Mouse (Mus musculus): ENCODE results near the gene Cbfb. TPM values are rescaled to one million over a fixed set of nuclear protein-coding genes. Genes with fewer than 3 reads are reported as not detected.

The Cbfb gene
- polyA plus RNA-seq, 1 experiment from 2014 or later = 52.9 TPM

DNA sequence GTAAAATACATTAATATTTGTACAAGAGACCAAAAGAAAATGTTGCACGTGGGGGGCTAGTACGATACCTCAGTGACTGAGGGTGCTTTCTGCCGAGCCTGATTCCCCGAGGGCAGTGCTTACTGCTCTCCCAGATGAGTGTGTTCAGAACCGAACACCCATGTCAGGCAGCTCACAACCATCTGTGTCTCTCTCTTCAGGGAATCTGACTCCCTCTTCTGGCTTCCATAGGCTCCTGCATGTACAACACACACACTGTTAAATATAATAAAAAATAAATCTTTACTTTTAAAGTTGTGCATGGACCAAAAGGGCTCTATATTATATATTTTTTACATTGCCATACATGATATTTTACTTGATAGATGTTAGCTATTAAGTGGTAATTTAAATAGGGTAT is 43.6 kb downstream of the Cbfb start:
- Histone ChIP-seq H3K4me1 (ENCODE audit: control insufficient read depth in 2 of 2, insufficient read depth in 2 of 2, low read length in 2 of 2) (peaks cover 0 to 3% of the 10 kb centered on the region in 2 experiments; a peak in 1 of 4 replicates), H3K4me2 (ENCODE audit: low read length) (no peak overlapping the region), H3K36me3 (ENCODE audit: control insufficient read depth, insufficient read depth, low read length) (peaks cover 31% of the 10 kb centered on the region), H3K27me3 (ENCODE audit: control insufficient read depth, insufficient read depth, low read length) (no peaks in the 10 kb centered on the region), H3K9ac (ENCODE audit: low read length) (no peak overlapping the region), H3K9me3 (ENCODE audit: control insufficient read depth, low read length) (no peaks in the 10 kb centered on the region), H3K4me3 (ENCODE audit: control insufficient read depth in 1 of 2, insufficient read depth in 1 of 2, low read depth in 1 of 2, low read length in 2 of 2) (no peak overlapping the region), H3K27ac (replicated peaks in 1 of 2; ENCODE audit: control insufficient read depth in 1 of 2, insufficient read depth in 1 of 2, low read depth in 2 of 2, low read length in 2 of 2) (no peak overlapping the region)
- ATAC-seq (ENCODE audit: insufficient number of reproducible peaks, insufficient read depth, low FRiP score, low read depth) = no peak
- 87% methylated on average over 5 of the region's 5 CpGs for WGBS

DNA sequence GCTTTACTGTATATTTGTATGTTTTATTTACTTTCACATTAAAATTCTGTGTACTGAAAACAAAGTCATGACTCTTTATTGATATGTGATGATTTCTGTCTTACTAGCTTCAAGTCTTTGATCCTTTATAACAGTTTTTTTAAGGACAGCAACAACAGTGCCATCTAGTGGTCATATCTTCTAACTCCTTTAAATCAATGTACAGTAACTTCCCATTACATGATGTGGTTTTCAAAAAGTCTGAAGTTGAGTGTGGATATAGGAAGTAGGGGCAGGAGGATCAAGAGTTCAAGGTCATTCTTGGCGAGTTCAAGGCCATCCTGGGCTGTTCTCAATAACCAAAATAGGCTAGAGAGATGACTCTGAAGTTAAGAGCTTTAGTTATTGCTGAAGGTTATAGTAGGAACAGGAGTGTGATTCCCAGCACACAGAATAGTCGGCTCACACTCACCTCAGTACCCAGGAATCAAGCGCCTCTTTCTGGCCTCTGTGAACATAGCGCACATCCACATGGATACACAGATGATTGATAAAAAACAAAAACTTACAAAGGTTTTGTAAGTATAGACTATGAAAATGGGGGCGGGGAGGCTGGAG is 47.5 kb downstream of the Cbfb start:
- no peaks in the 10 kb centered on the region for H3K27me3 ChIP-seq (ENCODE audit: control insufficient read depth, insufficient read depth, low read length)
- H3K9ac ChIP-seq (ENCODE audit: low read length) = no peak overlapping the region
- H3K36me3 ChIP-seq (ENCODE audit: control insufficient read depth, insufficient read depth, low read length) = peaks cover 28% of the 10 kb centered on the region
- no peak for ATAC-seq (ENCODE audit: insufficient number of reproducible peaks, insufficient read depth, low FRiP score, low read depth)
- H3K4me2 ChIP-seq (ENCODE audit: low read length) = no peak overlapping the region
- no peaks in the 10 kb centered on the region for H3K9me3 ChIP-seq (ENCODE audit: control insufficient read depth, low read length)
- H3K27ac ChIP-seq (replicated peaks in 1 of 2; ENCODE audit: control insufficient read depth in 1 of 2, insufficient read depth in 1 of 2, low read depth in 2 of 2, low read length in 2 of 2) = no peak overlapping the region
- 77% methylated on average over 5 of the region's 5 CpGs for WGBS
- H3K4me1 ChIP-seq (ENCODE audit: control insufficient read depth in 2 of 2, insufficient read depth in 2 of 2, low read length in 2 of 2) = no peaks in the 10 kb centered on the region
- H3K4me3 ChIP-seq (ENCODE audit: control insufficient read depth in 1 of 2, insufficient read depth in 1 of 2, low read depth in 1 of 2, low read length in 2 of 2) = no peak overlapping the region

DNA sequence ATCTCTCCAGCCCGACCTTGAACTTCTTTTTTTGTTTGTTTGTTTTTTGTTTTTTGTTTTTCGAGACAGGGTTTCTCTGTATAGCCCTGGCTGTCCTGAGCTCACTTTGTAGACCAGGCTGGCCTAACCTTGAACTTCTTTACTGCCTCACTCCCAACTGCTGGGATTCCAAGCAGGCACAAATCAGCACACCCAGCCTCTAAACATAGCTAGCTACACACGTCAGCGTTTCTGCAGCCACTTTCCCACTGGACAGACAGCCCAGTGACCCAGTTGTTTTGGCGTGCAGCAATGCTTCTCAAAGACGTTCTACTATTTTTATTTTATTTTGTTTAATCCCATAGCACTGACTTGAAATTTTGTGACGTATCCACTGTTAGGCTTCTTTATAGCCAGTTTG is 53.4 kb downstream of the Cbfb start:
- 68% methylated on average over 7 of the region's 7 CpGs for WGBS
- ATAC-seq (ENCODE audit: insufficient number of reproducible peaks, insufficient read depth, low FRiP score, low read depth) = no peak
- Histone ChIP-seq H3K4me1 (ENCODE audit: control insufficient read depth in 2 of 2, insufficient read depth in 2 of 2, low read length in 2 of 2) (peaks cover 0 to 18% of the 10 kb centered on the region in 2 experiments; a peak in 3 of 4 replicates), H3K27ac (replicated peaks in 1 of 2; ENCODE audit: control insufficient read depth in 1 of 2, insufficient read depth in 1 of 2, low read depth in 2 of 2, low read length in 2 of 2) (peak overlapping the region in 1 of 2 experiments; percentile 93; a peak in 1 of 4 replicates), H3K4me2 (ENCODE audit: low read length) (peak overlapping the region; percentile 74), H3K36me3 (ENCODE audit: control insufficient read depth, insufficient read depth, low read length) (no peaks in the 10 kb centered on the region), H3K27me3 (ENCODE audit: control insufficient read depth, insufficient read depth, low read length) (no peaks in the 10 kb centered on the region), H3K9me3 (ENCODE audit: control insufficient read depth, low read length) (no peaks in the 10 kb centered on the region), H3K9ac (ENCODE audit: low read length) (peak overlapping the region; percentile 94; the same call in 1 of the 2 replicates), H3K4me3 (ENCODE audit: control insufficient read depth in 1 of 2, insufficient read depth in 1 of 2, low read depth in 1 of 2, low read length in 2 of 2) (no peak overlapping the region)

DNA sequence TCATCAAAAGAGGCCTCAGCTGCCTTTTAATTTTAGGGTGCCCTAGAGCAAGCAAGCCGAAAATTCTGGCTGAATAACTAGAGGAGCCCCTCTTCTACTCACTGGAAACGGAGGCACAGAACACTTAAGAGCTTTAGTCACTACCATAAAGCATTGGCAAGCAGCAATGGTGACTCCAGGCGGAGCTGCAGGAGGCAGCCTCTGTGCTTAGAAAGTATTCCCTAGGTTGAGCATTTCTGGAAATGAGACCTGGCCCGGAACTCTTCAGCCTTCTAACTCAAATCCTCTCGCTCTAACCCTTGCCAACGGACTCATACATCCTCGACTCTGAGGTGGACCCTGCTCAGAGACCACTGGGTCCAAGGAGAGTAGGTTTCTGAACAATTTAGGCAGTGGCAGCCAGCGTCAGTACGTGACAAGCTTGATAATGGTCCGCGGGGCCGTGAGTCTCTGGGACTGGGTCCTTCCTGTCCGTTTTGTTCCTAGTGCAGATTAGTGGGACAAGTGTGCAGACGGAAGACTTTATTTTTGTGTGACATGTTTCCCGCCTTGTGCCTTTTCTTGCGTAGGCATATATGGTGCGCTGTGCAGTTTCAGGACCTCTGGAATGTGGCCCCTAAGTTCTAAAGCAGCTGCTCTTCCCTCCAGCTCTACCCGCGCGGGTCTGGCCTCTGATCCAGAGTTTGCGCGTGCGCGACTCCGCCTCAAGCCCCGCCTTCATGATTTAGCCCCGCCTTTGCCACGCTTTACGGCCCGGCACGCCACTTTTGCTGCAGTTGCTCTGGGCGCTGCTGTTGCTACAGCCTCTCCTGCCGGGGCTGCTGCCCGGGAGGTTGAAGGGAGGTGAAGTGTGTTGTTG is 54.2 kb downstream of the Cbfb start, which contains the start of gene D230025D16Rik:
TSS of gene D230025D16Rik (plus strand) at position 733 of the 859 bp plus-strand sequence.
- 3% methylated on average over 34 of the region's 34 CpGs for WGBS
- Histone ChIP-seq H3K4me2 (ENCODE audit: low read length) (peak within 1 kb of the TSS; percentile 74), H3K4me3 (ENCODE audit: control insufficient read depth in 1 of 2, insufficient read depth in 1 of 2, low read depth in 1 of 2, low read length in 2 of 2) (peak within 1 kb of the TSS; percentile 87 to 91), H3K4me1 (ENCODE audit: control insufficient read depth in 2 of 2, insufficient read depth in 2 of 2, low read length in 2 of 2) (peaks cover 0 to 18% of the 10 kb centered on the region in 2 experiments; a peak in 3 of 4 replicates), H3K9ac (ENCODE audit: low read length) (peak within 1 kb of the TSS; percentile 94), H3K9me3 (ENCODE audit: control insufficient read depth, low read length) (no peaks in the 10 kb centered on the region), H3K27ac (replicated peaks in 1 of 2; ENCODE audit: control insufficient read depth in 1 of 2, insufficient read depth in 1 of 2, low read depth in 2 of 2, low read length in 2 of 2) (peak within 1 kb of the TSS; percentile 93 to 94), H3K36me3 (ENCODE audit: control insufficient read depth, insufficient read depth, low read length) (no peaks in the 10 kb centered on the region), H3K27me3 (ENCODE audit: control insufficient read depth, insufficient read depth, low read length) (no peaks in the 10 kb centered on the region)
- peak; percentile 93 for ATAC-seq (ENCODE audit: insufficient number of reproducible peaks, insufficient read depth, low FRiP score, low read depth)

GRCm38 (mm10) chr8:105225272-105225593 is 54.8 kb downstream of the Cbfb start:
- no peaks in the 10 kb centered on the region for H3K9me3 ChIP-seq (ENCODE audit: control insufficient read depth, low read length)
- ATAC-seq (ENCODE audit: insufficient number of reproducible peaks, insufficient read depth, low FRiP score, low read depth) = peak; percentile 64; the same call in 1 of the 2 replicates
- peaks cover 0 to 18% of the 10 kb centered on the region in 2 experiments; a peak in 3 of 4 replicates for H3K4me1 ChIP-seq (ENCODE audit: control insufficient read depth in 2 of 2, insufficient read depth in 2 of 2, low read length in 2 of 2)
- peak overlapping the region; percentile 94 for H3K9ac ChIP-seq (ENCODE audit: low read length)
- H3K4me2 ChIP-seq (ENCODE audit: low read length) = peak overlapping the region; percentile 74
- H3K36me3 ChIP-seq (ENCODE audit: control insufficient read depth, insufficient read depth, low read length) = no peaks in the 10 kb centered on the region
- H3K4me3 ChIP-seq (ENCODE audit: control insufficient read depth in 1 of 2, insufficient read depth in 1 of 2, low read depth in 1 of 2, low read length in 2 of 2) = peak overlapping the region; percentile 87 to 91
- WGBS = under 1% methylated on average over 27 of the region's 27 CpGs
- no peaks in the 10 kb centered on the region for H3K27me3 ChIP-seq (ENCODE audit: control insufficient read depth, insufficient read depth, low read length)
- peak overlapping the region; percentile 72 to 93 for H3K27ac ChIP-seq (replicated peaks in 1 of 2; ENCODE audit: control insufficient read depth in 1 of 2, insufficient read depth in 1 of 2, low read depth in 2 of 2, low read length in 2 of 2)

DNA sequence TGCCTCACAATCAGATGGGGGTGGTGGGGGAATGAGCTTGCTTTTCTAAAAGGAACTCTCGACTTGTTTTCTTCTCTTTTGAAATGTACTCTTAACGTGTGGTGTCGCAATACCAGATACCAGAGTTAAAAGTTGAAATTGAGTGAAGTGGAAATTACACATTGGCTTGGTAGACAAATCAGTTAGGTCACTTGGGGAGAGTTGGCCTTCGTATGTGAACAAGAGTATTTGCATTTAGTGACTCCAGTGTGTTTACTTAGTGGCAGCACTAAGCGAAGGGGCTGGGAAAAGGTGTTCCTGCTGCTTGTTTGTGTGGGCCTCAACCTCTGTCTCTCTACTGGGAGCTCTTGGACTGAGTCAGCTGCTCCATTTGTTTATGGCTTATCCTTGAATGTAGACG is 55.4 kb downstream of the Cbfb start:
- Histone ChIP-seq H3K4me1 (ENCODE audit: control insufficient read depth in 2 of 2, insufficient read depth in 2 of 2, low read length in 2 of 2) (peaks cover 0 to 18% of the 10 kb centered on the region in 2 experiments; a peak in 3 of 4 replicates), H3K27ac (replicated peaks in 1 of 2; ENCODE audit: control insufficient read depth in 1 of 2, insufficient read depth in 1 of 2, low read depth in 2 of 2, low read length in 2 of 2) (no peak overlapping the region)

GRCm38 (mm10) chr8:105231503-105232320 is 61.2 kb downstream of the Cbfb start:
- no peak overlapping the region for H3K4me3 ChIP-seq (ENCODE audit: control insufficient read depth in 1 of 2, insufficient read depth in 1 of 2, low read depth in 1 of 2, low read length in 2 of 2)
- WGBS = 74% methylated on average over 12 of the region's 12 CpGs
- H3K9me3 ChIP-seq (ENCODE audit: control insufficient read depth, low read length) = no peaks in the 10 kb centered on the region
- no peak for ATAC-seq (ENCODE audit: insufficient number of reproducible peaks, insufficient read depth, low FRiP score, low read depth)
- H3K9ac ChIP-seq (ENCODE audit: low read length) = no peak overlapping the region
- H3K27me3 ChIP-seq (ENCODE audit: control insufficient read depth, insufficient read depth, low read length) = no peaks in the 10 kb centered on the region
- H3K4me1 ChIP-seq (ENCODE audit: control insufficient read depth in 2 of 2, insufficient read depth in 2 of 2, low read length in 2 of 2) = no peaks in the 10 kb centered on the region
- no peak overlapping the region for H3K4me2 ChIP-seq (ENCODE audit: low read length)
- H3K36me3 ChIP-seq (ENCODE audit: control insufficient read depth, insufficient read depth, low read length) = peaks cover 27% of the 10 kb centered on the region
- H3K27ac ChIP-seq (replicated peaks in 1 of 2; ENCODE audit: control insufficient read depth in 1 of 2, insufficient read depth in 1 of 2, low read depth in 2 of 2, low read length in 2 of 2) = no peak overlapping the region

More for the DNA sequence above, 55.4 kb downstream of the Cbfb start:
- WGBS = 19% methylated on average over 6 of the region's 6 CpGs
- no peak for ATAC-seq (ENCODE audit: insufficient number of reproducible peaks, insufficient read depth, low FRiP score, low read depth)
- Histone ChIP-seq H3K4me3 (ENCODE audit: control insufficient read depth in 1 of 2, insufficient read depth in 1 of 2, low read depth in 1 of 2, low read length in 2 of 2) (peak overlapping the region; percentile 87 to 91; a peak in 3 of 4 replicates), H3K36me3 (ENCODE audit: control insufficient read depth, insufficient read depth, low read length) (no peaks in the 10 kb centered on the region), H3K4me2 (ENCODE audit: low read length) (peak overlapping the region; percentile 74), H3K9me3 (ENCODE audit: control insufficient read depth, low read length) (no peaks in the 10 kb centered on the region), H3K27me3 (ENCODE audit: control insufficient read depth, insufficient read depth, low read length) (no peaks in the 10 kb centered on the region), H3K9ac (ENCODE audit: low read length) (peak overlapping the region; percentile 94)

Measured in heart, embryonic 14.5 days (tissue).